Mouse (Mus musculus): ENCODE measurements at regions not wholly inside any gene's neighbourhood (a gene's known extent, or its start where the extent isn't known, plus 50 kb on each side); places are given as distances from the start of the nearest gene placed in this dataset.

GRCm38 (mm10) chr3:121871795-121872194, 56.7 kb upstream of the Abcd3 start:
- no peak overlapping the region for H3K9ac ChIP-seq (replicated peaks; ENCODE audit: low read length)
- 88% methylated on average over 4 of the region's 4 CpGs for WGBS
- H3K27ac ChIP-seq (replicated peaks; ENCODE audit: low read depth, low read length) = no peak overlapping the region
- no peak overlapping the region for H3K4me3 ChIP-seq (ENCODE audit: low read depth, low read length)
- H3K9me3 ChIP-seq (replicated peaks; ENCODE audit: control insufficient read depth, low read length) = no peaks in the 10 kb centered on the region
- no peak for DNase-seq (ENCODE audit: low spot score)
- H3K36me3 ChIP-seq (replicated peaks; ENCODE audit: control insufficient read depth, insufficient read depth, low read depth, low read length) = no peaks in the 10 kb centered on the region
- no peak overlapping the region for H3K4me2 ChIP-seq (ENCODE audit: low read depth, low read length)
- H3K4me1 ChIP-seq (ENCODE audit: control insufficient read depth, insufficient read depth, low read length) = no peaks in the 10 kb centered on the region
- no peaks in the 10 kb centered on the region for H3K27me3 ChIP-seq (ENCODE audit: control insufficient read depth, insufficient read depth, low read length)
- ATAC-seq (replicated peaks; ENCODE audit: insufficient number of reproducible peaks, low FRiP score, low TSS enrichment, low read depth) = no peak

- Histone ChIP-seq H3K4me2 (ENCODE audit: low read depth, low read length) (no peak overlapping the region), H3K27ac (replicated peaks; ENCODE audit: low read depth, low read length) (no peak overlapping the region), H3K27me3 (ENCODE audit: control insufficient read depth, insufficient read depth, low read length) (no peaks in the 10 kb centered on the region), H3K9ac (replicated peaks; ENCODE audit: low read length) (no peak overlapping the region), H3K4me3 (ENCODE audit: low read depth, low read length) (no peak overlapping the region), H3K9me3 (replicated peaks; ENCODE audit: control insufficient read depth, low read length) (no peaks in the 10 kb centered on the region), H3K36me3 (replicated peaks; ENCODE audit: control insufficient read depth, insufficient read depth, low read depth, low read length) (no peaks in the 10 kb centered on the region), H3K4me1 (ENCODE audit: control insufficient read depth, insufficient read depth, low read length) (no peaks in the 10 kb centered on the region)
- 72% methylated on average over 6 of the region's 6 CpGs for WGBS
- no peak for DNase-seq (ENCODE audit: low spot score)
- no peak for ATAC-seq (replicated peaks; ENCODE audit: insufficient number of reproducible peaks, low FRiP score, low TSS enrichment, low read depth)
Observed at GRCm38 (mm10) chr3:121870726-121871125, 55.6 kb upstream of the Abcd3 start.

GRCm38 (mm10) chr3:121869694-121870093, 54.6 kb upstream of the Abcd3 start:
- H3K4me3 ChIP-seq (ENCODE audit: low read depth, low read length) = no peak overlapping the region
- H3K27ac ChIP-seq (replicated peaks; ENCODE audit: low read depth, low read length) = no peak overlapping the region
- no peaks in the 10 kb centered on the region for H3K9me3 ChIP-seq (replicated peaks; ENCODE audit: control insufficient read depth, low read length)
- H3K27me3 ChIP-seq (ENCODE audit: control insufficient read depth, insufficient read depth, low read length) = no peaks in the 10 kb centered on the region
- H3K9ac ChIP-seq (replicated peaks; ENCODE audit: low read length) = no peak overlapping the region
- DNase-seq (ENCODE audit: low spot score) = no peak
- no peak for ATAC-seq (replicated peaks; ENCODE audit: insufficient number of reproducible peaks, low FRiP score, low TSS enrichment, low read depth)
- WGBS = 64% methylated on average over 4 of the region's 4 CpGs
- H3K4me1 ChIP-seq (ENCODE audit: control insufficient read depth, insufficient read depth, low read length) = no peaks in the 10 kb centered on the region
- H3K4me2 ChIP-seq (ENCODE audit: low read depth, low read length) = no peak overlapping the region
- no peaks in the 10 kb centered on the region for H3K36me3 ChIP-seq (replicated peaks; ENCODE audit: control insufficient read depth, insufficient read depth, low read depth, low read length)

- no peaks in the 10 kb centered on the region for H3K4me1 ChIP-seq (ENCODE audit: control insufficient read depth, insufficient read depth, low read length)
- 57% methylated on average over 5 of the region's 5 CpGs for WGBS
- H3K9me3 ChIP-seq (replicated peaks; ENCODE audit: control insufficient read depth, low read length) = no peaks in the 10 kb centered on the region
- H3K27me3 ChIP-seq (ENCODE audit: control insufficient read depth, insufficient read depth, low read length) = no peaks in the 10 kb centered on the region
- DNase-seq (ENCODE audit: low spot score) (no peak), ATAC-seq (replicated peaks; ENCODE audit: insufficient number of reproducible peaks, low FRiP score, low TSS enrichment, low read depth) (no peak)
- no peak overlapping the region for H3K4me2 ChIP-seq (ENCODE audit: low read depth, low read length)
- H3K9ac ChIP-seq (replicated peaks; ENCODE audit: low read length) = no peak overlapping the region
- H3K4me3 ChIP-seq (ENCODE audit: low read depth, low read length) = no peak overlapping the region
- no peaks in the 10 kb centered on the region for H3K36me3 ChIP-seq (replicated peaks; ENCODE audit: control insufficient read depth, insufficient read depth, low read depth, low read length)
- H3K27ac ChIP-seq (replicated peaks; ENCODE audit: low read depth, low read length) = no peak overlapping the region
Observed at GRCm38 (mm10) chr3:121867301-121867700, 52.2 kb upstream of the Abcd3 start.

- Histone ChIP-seq H3K4me3 (ENCODE audit: low read depth, low read length) (no peak overlapping the region), H3K4me2 (ENCODE audit: low read depth, low read length) (no peak overlapping the region), H3K36me3 (replicated peaks; ENCODE audit: control insufficient read depth, insufficient read depth, low read depth, low read length) (no peaks in the 10 kb centered on the region), H3K27ac (replicated peaks; ENCODE audit: low read depth, low read length) (no peak overlapping the region), H3K9ac (replicated peaks; ENCODE audit: low read length) (no peak overlapping the region), H3K9me3 (replicated peaks; ENCODE audit: control insufficient read depth, low read length) (no peaks in the 10 kb centered on the region), H3K27me3 (ENCODE audit: control insufficient read depth, insufficient read depth, low read length) (no peaks in the 10 kb centered on the region), H3K4me1 (ENCODE audit: control insufficient read depth, insufficient read depth, low read length) (no peaks in the 10 kb centered on the region)
- ATAC-seq (replicated peaks; ENCODE audit: insufficient number of reproducible peaks, low FRiP score, low TSS enrichment, low read depth) = no peak; the same call in 1 of the 2 replicates
- 39% methylated on average over 8 of the region's 8 CpGs for WGBS
- peak; percentile 21 for DNase-seq (ENCODE audit: low spot score)
Observed at GRCm38 (mm10) chr3:121864734-121865445, 49.8 kb upstream of the Abcd3 start.

Data from embryonic facial prominence, embryonic 11.5 days (tissue).